Mouse (Mus musculus) cerebellum, adult 2 months (tissue): ENCODE measurements around the gene Cd82. TPM values are rescaled to one million over a fixed set of nuclear protein-coding genes. Genes with fewer than 3 reads are reported as not detected.

Source experiments
- DNase-seq, 2 experiments: peaks; one replicate each; pipeline ENCODE4 v3.0.0; 2021
- H3K27ac ChIP-seq: fragments of 200-500 bp; 2 replicates; pipeline ENCODE4 v1.5.1; 2012; ENCODE audit warnings: low read length, control low read depth, inconsistent platforms; ENCODE audit not compliant: insufficient read depth
- H3K27me3 ChIP-seq: fragments of 200-500 bp; 2 replicates; pipeline ENCODE4 v1.6.1; 2012; ENCODE audit warnings: inconsistent platforms, mild to moderate bottlenecking, low read length, moderate library complexity; ENCODE audit not compliant: control insufficient read depth, insufficient read depth
- H3K4me1 ChIP-seq: fragments of 200-500 bp; 2 replicates; pipeline ENCODE4 v1.6.1; 2011; ENCODE audit warnings: low read length; ENCODE audit not compliant: control insufficient read depth, insufficient read depth
- H3K4me3 ChIP-seq: fragments of 200-500 bp; replicated peaks from 2 replicates; pipeline ENCODE3; 2011; ENCODE audit warnings: mild to moderate bottlenecking, low read depth, low read length, control low read depth; ENCODE audit not compliant: insufficient read depth
- CTCF ChIP-seq: fragments of 200-500 bp; IDR thresholded peaks from 2 replicates; pipeline ENCODE4 v1.5.1; 2011; ENCODE audit warnings: low read depth, mild to moderate bottlenecking, control low read depth, low read length, moderate library complexity, borderline replicate concordance; ENCODE audit not compliant: insufficient read depth
- POLR2A ChIP-seq: fragments of 200-500 bp; IDR thresholded peaks from 2 replicates; pipeline ENCODE4 v1.6.1; 2011; ENCODE audit warnings: low read length, control low read depth, borderline replicate concordance; ENCODE audit not compliant: insufficient read depth
- WGBS: fragments of 180-500 bp; shearing (Covaris S2); methylation state at CpG from one replicate; pipeline ENCODE4 v1.1.7; 2018; 5-methylcytosine and 5-hydroxymethylcytosine counted together
- polyA plus RNA-seq: library from polyadenylated mRNA; depleted of rRNA; stranded (reverse); fragments of >200 nt; gene quantifications from 2 replicates; pipeline ENCODE4 v1.2.3, GENCODE M21; 2012

Cd82 gene
- polyA plus RNA-seq, 1 experiment, result 47.4 TPM

GRCm38 (mm10) chr2:93427000-93427715 lies 35.8 kb downstream of the Cd82 start:
- no peaks in the 10 kb centered on the region for H3K4me1 ChIP-seq
- H3K27me3 ChIP-seq, result no peaks in the 10 kb centered on the region
- 77% methylated on average over 8 of the region's 8 CpGs for WGBS
- no peak overlapping the region for H3K27ac ChIP-seq
- TF ChIP-seq POLR2A (no peak), CTCF (no peak)
- H3K4me3 ChIP-seq, result no peak overlapping the region
- DNase-seq, result no peak

GRCm38 (mm10) chr2:93425810-93426209 lies 37.1 kb downstream of the Cd82 start:
- H3K4me3 ChIP-seq, result no peak overlapping the region
- TF ChIP-seq POLR2A, result no peak
- no peak for TF ChIP-seq CTCF
- H3K27me3 ChIP-seq, result no peaks in the 10 kb centered on the region
- no peaks in the 10 kb centered on the region for H3K4me1 ChIP-seq
- no peak for DNase-seq
- WGBS, result 67% methylated on average over 4 of the region's 4 CpGs
- no peak overlapping the region for H3K27ac ChIP-seq

GRCm38 (mm10) chr2:93424307-93424984 lies 38.5 kb downstream of the Cd82 start:
- 74% methylated on average over 9 of the region's 9 CpGs for WGBS
- H3K27ac ChIP-seq, result no peak overlapping the region
- no peak for TF ChIP-seq POLR2A
- no peak for TF ChIP-seq CTCF
- no peaks in the 10 kb centered on the region for H3K27me3 ChIP-seq
- no peaks in the 10 kb centered on the region for H3K4me1 ChIP-seq
- DNase-seq, result no peak
- H3K4me3 ChIP-seq, result no peak overlapping the region

GRCm38 (mm10) chr2:93421320-93421719 lies 41.6 kb downstream of the Cd82 start:
- H3K27me3 ChIP-seq, result no peaks in the 10 kb centered on the region
- TF ChIP-seq POLR2A, result no peak
- peak; percentile 61 for TF ChIP-seq CTCF
- 35% methylated on average over 7 of the region's 7 CpGs for WGBS
- H3K27ac ChIP-seq, result no peak overlapping the region
- H3K4me1 ChIP-seq, result no peaks in the 10 kb centered on the region
- no peak overlapping the region for H3K4me3 ChIP-seq
- peak; percentile 49 to 68 for DNase-seq

GRCm38 (mm10) chr2:93419971-93420370 lies 43.0 kb downstream of the Cd82 start:
- WGBS, result 93% methylated on average over 12 of the region's 12 CpGs
- TF ChIP-seq POLR2A (no peak), CTCF (no peak)
- DNase-seq, result no peak

GRCm38 (mm10) chr2:93418396-93418795 lies 44.5 kb downstream of the Cd82 start:
- WGBS, result 17% methylated on average over 8 of the region's 8 CpGs

More at GRCm38 (mm10) chr2:93419971-93420370, 43.0 kb downstream of the Cd82 start:
- no peak overlapping the region for H3K27ac ChIP-seq
- H3K27me3 ChIP-seq, result no peaks in the 10 kb centered on the region
- no peak overlapping the region for H3K4me3 ChIP-seq
- no peaks in the 10 kb centered on the region for H3K4me1 ChIP-seq

GRCm38 (mm10) chr2:93416874-93417709 lies 45.8 kb downstream of the Cd82 start:
- TF ChIP-seq POLR2A (no peak), CTCF (no peak)
- DNase-seq, result no peak
- Histone ChIP-seq H3K4me3 (no peak overlapping the region), H3K27me3 (no peaks in the 10 kb centered on the region), H3K27ac (no peak overlapping the region), H3K4me1 (no peaks in the 10 kb centered on the region)
- WGBS, result 88% methylated on average over 12 of the region's 12 CpGs

More at GRCm38 (mm10) chr2:93418396-93418795, 44.5 kb downstream of the Cd82 start:
- Histone ChIP-seq H3K4me1 (no peaks in the 10 kb centered on the region), H3K27ac (no peak overlapping the region), H3K27me3 (no peaks in the 10 kb centered on the region), H3K4me3 (no peak overlapping the region)
- peak; percentile 94 for TF ChIP-seq CTCF
- no peak for TF ChIP-seq POLR2A
- DNase-seq, result peak; percentile 77 to 86

- Histone ChIP-seq H3K4me3 (no peak overlapping the region), H3K4me1 (no peaks in the 10 kb centered on the region), H3K27me3 (no peaks in the 10 kb centered on the region), H3K27ac (no peak overlapping the region)
- WGBS, result 60% methylated on average over 5 of the region's 5 CpGs
- TF ChIP-seq POLR2A (no peak), CTCF (peak; percentile 49; the same call in 1 of the 2 replicates)
- no peak for DNase-seq
Measured at GRCm38 (mm10) chr2:93415281-93415680, 47.7 kb downstream of the Cd82 start.
